Mouse (Mus musculus): ENCODE measurements around the gene Zfp341.

Gene Zfp341

DNA sequence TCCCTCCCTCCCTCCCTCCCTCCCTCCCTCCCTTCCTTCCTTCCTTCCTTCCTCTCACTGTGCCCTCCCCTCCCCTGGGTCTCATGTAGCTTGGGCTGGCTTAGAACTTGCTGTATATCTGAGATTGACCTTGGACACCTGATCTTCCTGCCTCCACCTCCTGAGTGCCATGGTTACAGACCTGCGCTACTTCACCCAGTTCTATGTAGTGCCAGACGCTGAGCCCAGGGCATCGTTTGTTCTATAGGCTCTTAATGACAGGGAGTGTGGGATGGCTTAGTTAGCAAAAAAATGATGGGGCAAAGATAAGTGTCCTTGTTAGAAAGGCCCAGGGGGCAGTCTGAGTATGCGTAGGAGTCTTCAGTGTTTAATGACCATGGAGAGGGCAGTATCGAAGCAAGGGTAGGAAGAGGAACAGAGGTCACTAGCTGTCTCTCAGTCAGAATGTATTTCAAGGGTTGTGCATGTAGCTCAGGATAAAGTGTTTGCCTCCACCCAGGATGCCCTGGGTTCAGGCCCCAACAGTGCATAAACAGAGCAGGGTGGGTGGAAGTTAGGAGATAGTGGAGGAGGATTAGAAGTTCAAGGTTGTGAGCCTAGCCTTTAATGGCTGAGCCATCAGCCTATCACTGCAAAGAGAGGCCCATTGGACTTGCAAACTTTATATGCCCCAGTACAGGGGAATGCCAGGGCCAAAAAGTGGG is 20.1 kb downstream of the Zfp341 start:
- DNase-seq (ENCODE audit: low read depth in 2 of 2, low spot score in 2 of 2) = no peak

DNA sequence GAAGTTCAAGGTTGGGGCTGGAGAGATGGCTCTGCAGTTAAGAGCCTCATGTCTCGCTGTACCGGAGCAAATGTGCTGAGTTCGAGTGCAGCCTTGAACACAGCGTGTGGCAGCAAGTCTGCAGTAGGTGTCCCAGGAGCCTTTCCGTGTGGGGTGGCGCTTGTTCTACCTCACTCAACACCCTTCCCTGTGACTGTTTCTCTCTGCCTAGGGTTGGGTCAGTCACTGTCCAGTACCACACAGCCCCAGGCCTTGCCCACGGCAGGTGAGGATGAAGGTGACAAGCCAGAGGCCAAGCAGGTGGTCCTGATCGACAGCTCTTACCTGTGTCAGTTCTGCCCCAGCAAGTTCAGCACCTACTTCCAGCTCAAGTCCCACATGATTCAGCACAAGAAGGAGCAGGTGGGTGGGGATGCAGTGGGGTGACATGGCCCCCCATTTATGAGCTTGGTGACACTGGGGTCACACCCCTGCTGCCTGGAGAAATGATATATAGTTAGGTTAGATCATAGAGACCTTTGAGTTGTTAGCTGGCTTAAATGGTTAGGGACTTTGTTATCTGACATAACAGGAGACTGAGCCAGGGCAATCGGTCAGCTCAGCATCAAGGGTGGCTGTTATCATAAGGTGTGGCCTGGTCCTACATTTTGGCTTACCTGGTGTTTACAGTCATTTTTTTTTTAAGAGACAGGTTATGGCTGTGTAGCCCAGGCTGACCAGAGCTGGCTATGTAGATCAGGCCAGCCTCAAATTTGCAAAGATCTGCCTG is 21.0 kb downstream of the Zfp341 start:
- DNase-seq (ENCODE audit: low read depth in 2 of 2, low spot score in 2 of 2) = no peak

DNA sequence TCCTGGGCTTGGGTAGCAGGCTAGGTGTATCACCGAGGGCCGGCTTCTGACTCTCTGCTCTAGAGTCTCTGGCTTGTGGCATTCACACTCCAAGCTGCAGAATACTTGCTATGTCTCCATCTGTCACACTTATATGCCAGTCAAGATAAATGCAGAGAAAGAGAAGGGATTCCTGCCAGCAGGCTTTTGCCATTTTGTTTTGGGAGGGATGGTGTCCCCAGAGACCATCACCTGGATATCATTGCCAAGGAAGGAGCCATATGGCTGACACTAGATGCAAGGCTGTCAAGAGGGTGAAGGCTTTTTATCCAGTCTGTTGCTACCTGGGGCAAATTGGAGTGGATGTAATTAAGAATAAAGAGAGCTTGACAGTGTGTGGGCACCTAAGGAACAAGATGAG is 22.7 kb downstream of the Zfp341 start:
- DNase-seq (ENCODE audit: low read depth in 2 of 2, low spot score in 2 of 2) = no peak

DNA sequence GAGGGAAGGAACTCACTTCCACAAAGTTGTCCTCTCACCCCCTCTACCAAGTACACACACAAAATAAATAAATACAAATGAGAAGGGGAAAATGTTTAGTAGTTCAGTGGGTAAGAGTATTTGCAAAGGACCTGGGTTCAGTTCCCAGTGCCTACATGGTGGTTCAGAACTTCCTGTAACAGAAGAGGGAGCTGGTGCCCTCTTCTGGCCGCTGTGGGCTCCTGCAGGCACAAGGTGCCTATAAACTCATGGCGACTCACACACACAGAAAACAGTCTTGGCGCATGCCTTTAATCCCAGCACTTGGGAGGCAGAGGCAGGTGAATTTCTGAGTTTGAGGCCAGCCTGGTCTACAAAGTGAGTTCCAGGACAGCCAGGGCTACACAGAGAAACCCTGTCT is 25.4 kb downstream of the Zfp341 start:
- no peak for DNase-seq (ENCODE audit: low read depth in 2 of 2, low spot score in 2 of 2)

DNA sequence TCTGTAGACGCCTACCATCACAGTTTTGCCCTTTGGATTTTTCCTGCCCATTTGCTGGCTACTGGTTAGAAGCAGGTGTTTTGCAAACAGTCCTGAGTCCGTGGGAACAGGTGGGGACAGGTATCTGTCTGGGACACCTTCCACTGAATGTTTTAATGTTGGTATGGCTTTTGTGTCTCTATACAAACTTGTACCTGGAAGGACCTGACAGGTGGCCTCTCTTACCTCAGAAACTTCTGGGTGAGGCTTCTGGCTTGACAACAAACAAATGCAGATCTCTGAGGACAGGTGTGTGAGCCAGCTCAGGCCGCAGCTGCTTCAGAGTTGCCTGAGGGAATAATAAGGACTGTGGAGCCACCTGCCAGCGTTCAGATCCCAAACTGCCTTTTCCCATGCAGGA is 26.0 kb downstream of the Zfp341 start:
- no peak for DNase-seq (ENCODE audit: low read depth in 2 of 2, low spot score in 2 of 2)

DNA sequence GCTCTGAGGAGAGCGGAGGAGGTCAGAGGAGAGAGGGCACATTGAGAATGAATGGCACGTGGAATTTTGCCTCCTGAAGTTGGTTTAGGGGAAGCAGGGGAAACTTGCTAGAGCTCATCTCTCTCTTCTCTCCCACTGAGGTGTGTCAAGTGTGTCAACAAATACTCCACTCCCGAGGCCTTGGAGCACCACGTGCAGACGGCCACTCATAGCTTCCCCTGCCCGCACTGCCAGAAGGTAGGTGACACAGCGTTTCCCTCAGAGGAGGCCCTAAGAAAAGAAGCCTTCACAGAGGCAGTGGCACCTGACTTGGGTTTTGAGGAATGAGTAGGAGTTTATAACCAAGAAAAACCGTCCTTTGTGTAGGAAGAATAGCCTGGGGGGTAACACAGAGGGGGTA is 28.1 kb downstream of the Zfp341 start:
- no peak for DNase-seq (ENCODE audit: low read depth in 2 of 2, low spot score in 2 of 2)

DNA sequence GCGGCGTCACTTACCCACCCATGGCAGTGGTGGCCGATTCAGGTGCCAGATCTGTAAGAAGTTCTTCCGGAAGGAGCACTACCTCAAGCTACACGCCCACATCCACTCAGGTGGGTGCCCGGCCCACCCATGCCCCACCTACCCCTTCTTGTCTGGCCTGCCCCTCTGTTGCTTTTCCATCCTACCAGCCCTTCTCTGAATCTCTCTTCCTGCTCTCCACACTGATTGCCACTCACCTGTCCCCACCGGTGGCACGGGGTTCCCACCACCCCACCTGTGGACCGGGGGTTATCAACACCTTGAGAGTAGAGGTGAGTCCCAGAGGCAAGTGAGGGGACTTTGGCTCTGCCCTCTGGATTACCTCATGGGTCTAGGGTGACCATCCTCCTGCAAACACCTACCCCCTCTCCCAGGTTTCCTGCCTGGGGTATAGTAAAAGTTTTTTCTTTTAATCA is 28.9 kb downstream of the Zfp341 start:
- DNase-seq (ENCODE audit: low read depth in 2 of 2, low spot score in 2 of 2) = no peak

DNA sequence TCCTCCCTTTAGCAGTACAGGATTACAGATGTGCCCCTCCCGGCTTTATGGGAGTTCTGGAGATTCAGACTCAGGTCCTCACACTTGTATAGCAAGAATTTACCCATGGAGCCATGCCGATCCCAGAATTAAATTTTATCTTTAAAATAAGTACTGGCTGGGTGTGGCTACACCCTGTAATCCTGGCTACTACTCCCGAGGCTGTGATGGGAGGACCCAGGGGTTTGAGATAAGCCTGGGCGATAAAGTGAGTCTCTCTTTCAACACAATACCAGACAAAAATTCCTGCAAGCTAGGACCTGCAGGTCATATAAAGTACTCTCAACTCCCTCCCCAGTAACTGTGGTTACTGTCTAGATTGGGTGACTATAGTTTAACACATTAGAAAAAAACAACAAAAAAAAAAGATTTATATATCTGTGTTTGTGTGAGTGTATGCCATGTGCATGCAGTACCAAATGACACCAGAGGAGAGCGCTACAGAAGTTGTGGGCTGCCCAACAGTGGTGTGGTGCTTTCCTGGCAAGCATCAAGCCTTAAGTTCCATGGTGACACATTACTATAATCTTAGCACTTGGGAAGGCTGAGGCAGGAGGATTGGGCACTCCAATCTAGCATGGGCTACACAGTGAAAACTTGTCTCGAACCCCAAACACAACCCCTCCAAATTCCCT is 29.8 kb downstream of the Zfp341 start:
- no peak for DNase-seq (ENCODE audit: low read depth in 2 of 2, low spot score in 2 of 2)

DNA sequence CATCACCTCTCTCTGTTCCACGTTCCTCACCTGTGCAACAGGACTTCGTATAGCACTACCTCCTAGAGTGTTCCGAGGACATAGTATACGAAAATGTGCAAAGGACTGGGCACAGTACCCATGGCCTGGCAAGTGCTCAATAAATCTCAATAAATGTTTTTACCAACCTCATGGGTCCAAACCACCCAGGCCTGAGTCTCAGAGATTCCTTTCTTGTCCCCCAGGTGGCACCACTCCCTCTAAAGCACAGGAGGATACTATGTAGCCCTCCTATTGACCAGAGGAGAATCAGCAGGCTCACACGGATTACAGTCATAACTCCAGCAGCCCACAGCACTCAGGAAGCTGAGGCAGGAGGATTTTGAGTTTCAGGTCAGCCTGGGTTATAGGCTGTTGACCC is 33.5 kb downstream of the Zfp341 start:
- DNase-seq (ENCODE audit: low read depth in 2 of 2, low spot score in 2 of 2) = peak in 1 of 2 experiments; percentile 27

DNA sequence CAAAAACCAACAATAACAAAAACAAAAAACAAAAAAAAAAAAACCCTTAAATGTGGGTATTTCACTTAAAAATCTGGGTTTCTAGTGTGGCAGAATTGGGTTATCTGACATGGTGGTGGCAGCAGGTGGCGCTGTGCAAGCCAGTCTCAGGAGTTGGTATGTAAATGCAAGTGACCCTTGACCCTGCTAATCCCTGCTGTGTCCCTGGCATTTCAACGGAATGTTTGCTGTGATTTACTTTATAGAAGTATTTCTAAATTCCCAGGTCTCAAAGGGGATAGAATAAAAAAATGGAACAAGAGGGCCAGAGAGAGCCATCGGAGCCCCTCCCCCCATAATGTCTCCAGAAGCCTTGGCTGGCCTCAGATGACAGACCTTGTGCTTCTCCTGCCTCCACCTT is 35.0 kb downstream of the Zfp341 start:
- DNase-seq (ENCODE audit: low read depth in 2 of 2, low spot score in 2 of 2) = peak in 1 of 2 experiments; percentile 26

DNA sequence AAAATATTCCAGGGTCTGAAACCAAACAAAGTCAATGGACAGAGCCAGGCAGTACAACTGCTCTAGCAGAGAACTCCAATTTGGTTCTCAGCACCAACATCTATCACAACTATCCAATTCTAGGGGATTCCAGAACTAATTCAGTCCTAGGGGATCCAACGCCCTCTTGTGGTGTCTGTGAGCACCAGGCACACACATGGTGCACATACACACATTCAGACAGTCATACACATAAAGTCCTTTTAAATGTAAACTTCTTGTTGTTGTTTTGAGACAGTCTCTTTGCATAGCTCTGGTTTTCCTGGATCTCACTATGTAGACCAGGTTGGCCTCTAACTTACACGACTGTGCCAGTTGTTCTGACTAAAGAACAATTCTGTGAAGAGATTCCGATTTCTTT is 37.3 kb downstream of the Zfp341 start:
- DNase-seq (ENCODE audit: low read depth in 2 of 2, low spot score in 2 of 2) = no peak

DNA sequence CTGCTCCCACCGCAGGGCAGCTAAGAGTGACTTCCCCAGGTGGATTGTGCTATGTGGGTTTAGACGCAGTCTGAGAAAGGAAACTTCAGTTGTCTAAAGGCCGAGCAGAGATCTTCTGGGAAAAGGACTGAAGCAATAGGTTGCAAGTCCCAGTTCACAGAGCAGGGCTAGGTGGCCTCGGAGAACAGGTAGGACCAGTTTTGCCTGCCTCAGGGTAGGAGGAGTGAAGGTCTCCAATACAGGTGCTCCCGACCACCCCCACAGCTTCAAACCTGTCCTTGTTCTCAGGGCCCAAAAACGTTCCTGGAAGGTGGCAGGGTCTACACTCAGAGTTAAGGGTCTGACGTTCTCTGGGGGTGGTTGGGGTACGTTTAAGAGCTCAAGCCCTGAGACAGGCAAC is 38.3 kb downstream of the Zfp341 start, which contains the start of gene Chmp4b:
Gene Chmp4b, plus strand, starts transcription at position 343 of the 400 bp plus-strand sequence.
- no peak for DNase-seq (ENCODE audit: low read depth in 2 of 2, low spot score in 2 of 2)

DNA sequence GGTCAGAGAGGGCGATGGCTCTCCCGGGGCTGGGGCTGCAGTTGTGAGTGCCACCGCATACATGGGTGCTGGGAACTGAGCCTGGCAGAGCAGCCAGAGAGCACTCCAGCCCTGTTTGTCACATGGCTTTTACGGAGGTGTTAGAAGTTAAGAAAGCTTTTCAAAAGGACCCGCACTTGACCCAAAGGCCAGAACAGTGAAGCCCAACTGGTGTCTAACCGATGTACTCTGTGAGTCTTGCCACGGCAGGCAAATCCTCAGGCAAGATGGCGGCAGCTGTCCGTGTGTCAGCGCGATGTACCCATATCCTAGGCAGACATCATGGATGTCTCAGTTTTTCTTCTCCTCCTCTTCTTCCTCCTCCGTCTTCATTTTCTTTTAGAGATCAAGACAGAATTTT is 41.9 kb downstream of the Zfp341 start:
- DNase-seq (ENCODE audit: low read depth in 2 of 2, low spot score in 2 of 2) = no peak

DNA sequence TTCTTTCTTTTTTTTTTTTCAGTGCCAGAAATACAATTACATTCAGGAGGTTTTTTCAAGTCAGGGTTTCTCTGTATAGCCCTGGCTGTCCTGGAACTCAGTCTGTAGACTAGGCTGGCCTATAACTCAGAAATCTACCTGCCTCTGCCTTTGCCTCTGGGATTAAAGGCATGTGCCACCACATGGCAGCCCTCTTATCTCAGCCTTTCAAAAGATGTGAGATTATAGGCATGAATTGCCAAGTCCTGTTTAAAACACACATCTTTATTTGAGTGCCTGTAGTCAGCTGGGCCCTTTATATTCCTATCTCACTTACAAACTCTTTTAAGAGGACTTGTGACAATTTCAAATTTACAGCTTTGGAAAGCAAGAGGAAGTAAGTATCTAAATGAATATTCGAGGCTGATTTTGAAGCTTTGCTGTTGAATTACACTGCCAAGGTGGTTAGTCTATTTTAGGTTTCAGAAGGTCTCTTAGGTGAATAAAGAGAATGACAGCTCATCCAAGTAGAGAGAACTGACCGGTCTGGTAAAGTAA is 42.8 kb downstream of the Zfp341 start:
- no peak for DNase-seq (ENCODE audit: low read depth in 2 of 2, low spot score in 2 of 2)

DNA sequence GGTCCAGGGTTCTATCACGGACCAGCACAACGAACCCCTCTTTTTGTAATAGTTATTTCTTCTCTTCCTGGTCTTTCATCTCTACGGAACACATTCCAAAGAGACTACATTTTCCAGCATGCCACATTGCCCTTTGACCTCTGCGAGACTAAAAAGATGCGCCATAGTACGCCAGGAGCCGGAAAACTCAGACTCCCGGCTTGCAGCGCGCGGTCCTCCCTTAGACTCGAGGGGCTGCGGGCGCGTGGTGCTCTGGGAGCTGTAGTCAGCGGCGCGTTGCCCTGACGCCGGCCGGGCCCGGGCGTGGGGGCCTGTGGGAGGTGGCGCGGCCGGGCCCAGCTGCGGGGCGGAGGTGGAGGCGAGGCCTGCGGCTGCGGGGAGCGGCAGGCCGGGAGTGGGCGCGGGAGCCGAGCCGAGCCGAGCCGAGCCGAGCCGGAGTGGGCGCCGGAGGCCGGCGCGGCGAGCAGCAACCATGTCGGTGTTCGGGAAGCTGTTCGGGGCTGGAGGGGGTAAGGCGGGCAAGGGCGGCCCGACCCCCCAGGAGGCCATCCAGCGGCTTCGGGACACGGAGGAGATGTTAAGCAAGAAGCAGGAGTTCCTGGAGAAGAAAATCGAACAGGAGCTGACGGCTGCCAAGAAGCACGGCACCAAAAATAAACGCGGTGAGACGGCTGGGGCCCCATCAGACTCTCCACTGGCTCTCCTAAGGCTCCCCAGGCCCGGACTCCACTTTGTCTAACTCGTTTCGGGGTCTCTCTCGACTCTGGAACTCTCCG is 43.8 kb downstream of the Zfp341 start:
- peak; percentile 95 for DNase-seq (ENCODE audit: low read depth in 2 of 2, low spot score in 2 of 2)

DNA sequence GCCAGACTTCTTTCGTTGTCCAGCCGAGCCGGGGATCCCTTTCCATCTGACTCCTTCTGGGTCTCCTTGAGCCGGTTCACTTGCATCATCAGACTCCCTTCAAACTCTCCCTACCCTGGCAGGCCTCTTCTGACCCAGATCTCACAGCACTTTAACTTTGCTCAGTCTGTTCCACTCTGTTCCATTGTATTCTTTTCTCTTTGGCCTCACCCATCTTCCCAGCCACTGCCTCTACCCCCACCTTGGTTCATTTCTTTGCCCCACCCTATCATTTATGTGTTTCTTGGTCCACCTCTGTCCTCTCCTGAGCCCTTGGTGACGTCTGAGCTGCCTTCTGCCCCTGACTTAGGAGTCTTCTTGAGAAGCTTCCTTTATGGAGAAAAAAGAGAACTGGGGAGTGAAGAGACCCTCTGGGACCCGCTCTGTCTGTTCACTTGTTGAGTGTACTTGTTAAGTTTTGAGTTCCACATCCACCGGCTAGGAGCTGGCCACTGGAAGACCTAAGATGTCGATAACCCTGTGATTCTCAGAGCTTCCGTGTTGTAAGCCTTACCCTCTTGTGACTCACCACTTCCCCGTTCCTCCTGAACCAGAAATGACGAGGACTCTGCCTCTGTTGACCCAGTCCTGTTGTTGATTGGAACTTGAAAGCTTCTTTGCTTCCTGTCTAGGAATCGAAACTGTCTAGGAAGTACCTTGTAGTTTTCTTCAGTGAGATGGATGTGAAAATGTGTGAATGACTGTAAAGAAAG is 44.6 kb downstream of the Zfp341 start:
- DNase-seq (ENCODE audit: low read depth in 2 of 2, low spot score in 2 of 2) = peak; percentile 71 to 77

DNA sequence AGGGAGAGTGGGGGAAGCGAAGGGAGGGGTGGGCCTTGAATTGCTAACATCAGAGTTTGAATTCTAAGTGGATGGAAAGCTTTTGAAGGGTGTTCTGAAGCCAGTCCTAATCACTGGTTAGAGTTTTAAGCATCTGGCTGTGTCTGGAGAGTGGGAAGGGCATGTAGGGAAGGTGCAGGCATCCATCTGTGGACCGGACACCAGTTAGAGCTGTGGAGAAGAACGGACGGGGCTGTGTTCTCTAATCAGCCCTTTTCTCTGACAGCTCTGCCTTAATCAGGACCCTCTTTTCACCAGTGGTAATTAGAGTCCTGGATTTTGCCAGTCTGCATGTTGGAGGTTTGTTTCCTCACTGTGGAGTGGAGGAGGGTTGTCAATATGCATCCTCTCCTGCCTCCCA is 46.0 kb downstream of the Zfp341 start:
- DNase-seq (ENCODE audit: low read depth in 2 of 2, low spot score in 2 of 2) = no peak

DNA sequence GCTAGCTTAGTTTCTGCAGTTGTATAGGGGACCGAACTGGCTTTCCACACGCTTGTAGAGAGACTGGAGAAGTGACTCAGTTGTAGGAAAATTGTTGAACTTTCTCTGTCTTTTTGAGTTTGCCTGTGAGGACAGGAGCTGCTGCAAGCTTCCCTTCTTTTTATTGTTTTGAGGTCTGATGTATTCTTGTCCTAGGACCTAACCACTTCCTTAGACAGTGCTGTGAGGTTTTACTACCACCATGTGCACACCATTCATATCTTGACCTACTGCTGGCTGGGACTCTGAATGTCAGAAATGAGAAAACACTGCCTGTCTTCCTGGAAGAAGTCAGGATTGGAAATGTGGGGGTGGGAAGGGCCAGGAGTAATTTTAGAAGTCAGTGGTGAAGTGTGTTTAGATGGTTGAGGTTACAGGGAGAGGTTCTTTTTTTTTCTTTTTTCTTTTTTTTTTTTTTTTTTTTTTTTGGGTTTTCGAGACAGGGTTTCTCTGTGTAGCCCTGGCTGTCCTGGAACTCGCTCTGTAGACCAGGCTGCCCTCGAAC is 46.5 kb downstream of the Zfp341 start:
- DNase-seq (ENCODE audit: low read depth in 2 of 2, low spot score in 2 of 2) = peak in 1 of 2 experiments; percentile 30

DNA sequence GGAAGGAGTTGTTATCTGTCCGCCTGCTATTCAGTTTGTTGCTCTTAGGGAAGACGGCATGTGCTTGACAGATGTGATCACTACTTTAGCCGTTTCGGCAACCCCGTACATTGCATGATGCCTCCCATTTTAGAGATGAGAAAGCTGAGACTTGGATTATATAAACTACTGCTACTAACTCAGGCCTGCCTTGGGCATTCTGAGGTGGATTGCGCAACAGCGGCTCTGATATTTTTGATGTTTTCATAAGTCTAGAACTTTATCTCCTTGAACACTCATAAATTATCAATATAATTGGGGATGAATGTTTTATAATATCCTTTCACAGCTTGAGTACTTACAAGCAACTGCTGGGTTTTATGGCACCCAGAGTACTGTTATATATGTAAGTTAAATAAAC is 55.6 kb downstream of the Zfp341 start:
- DNase-seq (ENCODE audit: low read depth in 2 of 2, low spot score in 2 of 2) = no peak

DNA sequence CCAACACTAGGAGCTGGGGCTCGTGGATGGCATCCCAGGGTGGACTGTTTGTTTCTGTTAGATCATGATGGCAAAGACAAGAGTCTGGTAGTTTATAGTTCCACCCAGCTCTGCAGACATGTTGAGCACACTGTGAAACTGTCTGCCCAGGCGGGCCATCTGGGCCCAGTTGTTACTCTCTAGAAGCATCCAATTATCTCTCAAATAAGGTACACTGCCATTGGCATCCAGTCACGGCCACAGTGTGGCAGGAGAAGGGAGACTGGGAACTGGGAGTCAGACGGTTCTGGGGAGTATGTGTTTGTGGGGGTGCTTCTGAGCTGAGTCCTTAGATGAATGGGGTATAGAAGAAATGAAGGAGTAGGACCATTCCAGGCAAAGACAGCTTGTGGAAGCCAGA is 57.0 kb downstream of the Zfp341 start:
- DNase-seq (ENCODE audit: low read depth in 2 of 2, low spot score in 2 of 2) = no peak
